Mouse (Mus musculus) fat pad, adult 2 months (tissue): ENCODE measurements at regions not wholly inside any gene's neighbourhood (a gene's known extent, or its start where the extent isn't known, plus 50 kb on each side); places are given as distances from the start of the nearest gene placed in this dataset.

Experiments used
- DNase-seq: peaks from one replicate; pipeline ENCODE4 v3.0.0-alpha.2; 2011; ENCODE audit warnings: low read depth, low spot score; ENCODE audit errors: extremely low read depth

DNA sequence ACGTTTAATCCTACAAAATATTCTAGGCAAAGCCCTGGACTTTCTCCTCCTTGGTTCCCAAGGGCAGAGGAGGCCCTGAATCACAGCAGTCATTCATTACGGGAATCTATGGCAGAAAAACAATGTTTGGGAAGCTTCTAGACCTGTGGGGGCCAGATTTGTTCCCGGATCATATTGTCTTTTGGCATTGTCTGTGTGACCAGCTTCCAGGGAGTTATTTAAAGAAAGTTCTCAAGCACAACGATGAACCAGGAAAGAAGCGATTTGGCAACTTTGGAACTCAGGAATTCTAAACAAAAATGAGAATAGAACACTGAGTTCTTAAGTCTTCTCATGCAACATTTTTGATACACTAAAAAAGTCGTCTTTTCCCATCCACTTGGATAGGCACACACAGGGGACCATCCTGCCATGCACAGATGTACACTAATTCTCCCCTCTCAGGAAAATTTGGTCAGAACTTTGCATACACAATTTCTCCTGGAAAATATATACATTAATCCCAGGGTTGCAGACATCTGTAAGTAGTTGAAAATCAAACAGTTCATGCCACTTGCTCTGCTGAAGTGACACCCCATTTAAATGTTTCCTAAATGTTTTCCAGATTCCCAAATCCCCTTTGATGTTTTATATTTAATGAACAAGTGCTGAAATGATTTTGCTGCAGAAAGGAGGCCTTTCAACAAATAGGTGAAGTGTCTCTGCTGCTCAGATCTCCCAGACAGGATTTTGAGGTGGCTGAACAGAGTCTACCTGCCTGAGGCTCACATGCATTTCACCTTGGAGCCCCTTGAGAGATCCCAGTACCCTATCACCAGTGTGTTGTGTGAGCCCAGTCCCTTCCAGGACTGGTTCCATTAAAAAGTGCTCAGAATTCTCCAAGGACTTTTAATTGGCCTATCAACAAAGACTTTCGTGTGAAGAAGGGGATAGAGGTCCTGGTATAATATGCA is 548.9 kb upstream of the Nrp1 start:
- no peak for DNase-seq

DNA sequence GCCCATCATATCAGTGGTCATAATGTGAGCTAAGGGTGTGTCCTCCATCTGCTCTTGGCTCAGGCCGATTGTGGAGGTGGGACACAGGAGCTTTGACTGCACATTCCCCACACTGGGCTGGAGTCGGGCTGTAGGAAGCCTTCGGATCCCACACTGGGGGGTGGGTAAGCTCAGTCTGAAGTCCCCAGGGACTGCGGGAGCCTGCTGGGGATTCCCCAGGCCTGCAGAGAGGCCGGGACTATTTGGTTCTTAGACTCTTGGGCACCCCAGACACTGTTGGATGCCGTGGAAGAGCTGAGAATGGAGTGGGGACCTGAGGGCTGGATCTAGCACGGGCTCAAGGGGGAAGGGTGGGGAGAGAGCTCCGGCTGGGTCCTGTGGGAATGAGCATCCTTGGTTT is 547.1 kb upstream of the Nrp1 start:
- no peak for DNase-seq

DNA sequence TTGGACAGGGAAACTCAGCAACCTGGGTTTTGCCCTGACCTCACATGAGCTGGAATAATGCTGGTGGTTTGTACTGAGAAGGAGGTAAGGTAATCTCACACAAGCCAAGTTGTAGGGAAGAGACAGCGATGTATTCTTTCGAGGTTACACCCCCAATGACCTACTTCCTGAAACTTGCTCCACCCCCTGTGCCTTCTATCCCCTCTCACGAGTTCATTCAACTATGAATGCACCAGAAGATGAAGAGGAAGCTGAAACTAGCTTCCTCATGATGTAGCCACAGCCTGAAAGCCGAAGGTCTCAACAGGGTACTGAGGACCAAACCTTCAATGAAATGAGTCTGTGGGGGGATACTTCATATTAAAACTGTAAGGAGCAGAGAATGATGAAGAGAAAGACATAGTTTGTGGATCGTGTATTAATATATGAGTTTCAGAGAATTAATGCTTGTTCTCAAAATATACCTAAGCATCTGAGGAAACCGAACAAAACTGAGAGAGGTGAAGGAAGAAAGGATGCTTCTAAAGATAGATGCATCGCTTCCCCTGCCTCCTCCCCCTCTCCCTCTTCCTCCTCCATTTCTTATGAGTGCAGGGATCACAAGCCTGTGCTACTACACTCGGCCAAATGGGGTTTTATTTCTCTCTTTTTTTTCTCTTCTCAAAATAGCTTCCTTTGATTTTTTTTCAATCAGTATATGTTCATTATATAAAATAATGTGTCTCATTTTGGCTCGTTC is 543.5 kb upstream of the Nrp1 start:
- DNase-seq: no peak

DNA sequence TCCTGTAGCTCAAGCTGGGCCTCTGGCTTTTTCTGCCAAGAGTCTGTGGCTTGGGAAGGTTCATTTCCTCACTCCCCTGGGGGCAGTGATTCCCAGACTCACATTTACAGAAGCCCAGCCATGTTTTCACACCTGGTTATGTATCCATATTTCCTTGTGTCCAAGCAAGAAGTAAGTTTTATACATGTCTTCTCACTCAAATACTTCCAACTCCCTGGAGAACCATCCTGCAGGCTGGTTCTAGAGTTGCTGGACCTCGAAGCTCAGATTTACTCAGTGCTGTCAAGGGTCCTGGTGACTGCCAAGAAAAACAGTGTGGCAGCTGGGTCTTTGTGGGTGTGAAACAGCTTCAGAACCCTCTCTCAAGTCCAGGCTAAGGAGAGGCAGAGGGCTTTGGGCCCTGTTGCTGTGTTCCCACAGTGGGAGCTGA is 537.6 kb upstream of the Nrp1 start:
- DNase-seq: no peak

DNA sequence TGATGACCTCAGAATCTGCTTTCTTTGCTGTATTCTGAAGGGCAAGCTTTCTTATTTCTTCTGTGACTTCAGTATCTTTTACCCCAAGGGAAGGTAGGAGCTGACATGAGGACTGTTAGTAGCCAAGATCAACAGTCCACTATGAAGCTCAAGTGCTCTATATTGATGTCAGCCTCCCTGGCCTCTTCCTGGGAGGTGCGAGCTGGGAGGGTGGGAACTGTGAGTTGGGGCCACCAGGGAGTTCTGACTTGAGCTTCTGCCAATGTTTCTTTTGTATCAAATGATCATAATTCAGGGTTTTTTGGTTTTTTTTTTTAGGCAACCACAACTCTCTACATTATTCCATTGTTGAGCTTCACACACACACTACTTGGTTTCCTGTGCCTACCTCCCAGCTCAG is 536.8 kb upstream of the Nrp1 start:
- DNase-seq: no peak

DNA sequence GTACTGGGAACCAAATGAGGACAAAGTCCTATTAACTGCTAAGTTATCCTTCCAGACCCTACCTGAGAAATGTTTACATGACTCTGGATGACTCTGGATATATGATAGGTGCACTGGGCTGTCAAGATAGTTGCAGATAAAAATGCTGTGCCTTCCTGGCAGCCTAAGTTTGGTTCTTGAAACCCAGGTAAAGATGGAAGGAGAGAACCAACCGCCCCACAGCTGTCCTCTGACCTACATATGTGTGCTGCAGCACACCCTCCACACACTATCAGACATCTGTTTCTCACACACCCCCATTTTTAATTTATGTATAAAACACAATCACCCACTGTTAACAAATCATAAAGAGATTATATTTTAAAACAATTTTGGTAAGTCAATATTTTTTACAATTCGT is 533.4 kb upstream of the Nrp1 start:
- DNase-seq: no peak

DNA sequence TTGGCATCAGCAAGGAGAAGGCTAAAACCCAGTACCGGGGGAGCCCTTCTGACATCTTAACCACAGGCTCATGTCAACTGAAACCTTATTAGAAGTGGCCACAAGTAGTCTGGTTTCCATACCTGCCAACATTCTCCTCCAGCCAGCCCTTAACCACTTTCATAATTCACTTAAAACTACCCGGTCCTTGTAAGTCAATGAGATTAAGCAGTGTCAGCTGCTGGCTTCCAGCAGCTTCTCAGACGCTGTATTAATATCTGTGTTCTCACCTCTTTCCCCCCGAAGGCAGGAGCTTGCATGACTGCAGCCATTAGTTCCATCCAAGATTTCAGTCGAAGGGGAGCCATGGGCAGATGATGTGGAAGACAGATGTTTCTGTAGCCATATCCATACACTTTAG is 530.6 kb upstream of the Nrp1 start:
- no peak for DNase-seq

DNA sequence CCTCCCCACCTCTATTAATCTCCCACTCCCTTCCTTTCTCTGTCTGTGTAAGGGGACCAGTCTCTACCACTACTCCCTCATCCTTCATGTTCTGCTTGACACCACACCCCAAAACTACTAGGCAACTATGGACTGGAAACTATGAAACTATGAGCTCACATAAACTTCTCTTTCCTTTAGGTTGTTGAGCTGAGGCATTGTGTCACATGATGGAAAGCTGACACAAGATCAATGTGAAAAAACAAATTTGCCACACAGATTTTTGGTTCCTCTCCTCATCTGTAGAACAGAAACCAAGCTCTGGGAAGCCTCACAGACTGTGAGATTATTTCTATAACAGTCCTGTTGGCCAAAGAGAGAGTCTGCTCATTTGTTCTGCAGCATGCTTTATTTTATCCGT is 528.7 kb upstream of the Nrp1 start:
- DNase-seq: no peak

DNA sequence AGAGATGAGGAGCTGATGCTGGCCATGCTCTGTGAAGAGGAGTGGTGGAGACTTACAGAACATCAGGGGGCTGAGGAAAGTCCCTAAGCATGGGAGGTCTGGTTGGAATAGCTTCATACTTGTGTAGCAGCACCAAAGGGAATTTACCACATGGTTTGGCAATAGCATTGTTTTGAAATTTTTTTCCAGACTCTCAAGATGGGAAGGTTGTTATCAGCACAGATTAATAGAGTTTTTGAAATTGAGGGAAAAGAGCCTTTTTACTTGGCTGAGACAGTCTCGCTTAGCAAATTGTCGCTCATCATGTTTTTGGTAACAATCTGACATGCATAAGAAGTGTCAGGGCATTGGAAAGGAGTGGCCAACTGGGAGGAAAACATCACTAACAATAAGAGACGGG is 524.4 kb upstream of the Nrp1 start:
- DNase-seq: no peak

DNA sequence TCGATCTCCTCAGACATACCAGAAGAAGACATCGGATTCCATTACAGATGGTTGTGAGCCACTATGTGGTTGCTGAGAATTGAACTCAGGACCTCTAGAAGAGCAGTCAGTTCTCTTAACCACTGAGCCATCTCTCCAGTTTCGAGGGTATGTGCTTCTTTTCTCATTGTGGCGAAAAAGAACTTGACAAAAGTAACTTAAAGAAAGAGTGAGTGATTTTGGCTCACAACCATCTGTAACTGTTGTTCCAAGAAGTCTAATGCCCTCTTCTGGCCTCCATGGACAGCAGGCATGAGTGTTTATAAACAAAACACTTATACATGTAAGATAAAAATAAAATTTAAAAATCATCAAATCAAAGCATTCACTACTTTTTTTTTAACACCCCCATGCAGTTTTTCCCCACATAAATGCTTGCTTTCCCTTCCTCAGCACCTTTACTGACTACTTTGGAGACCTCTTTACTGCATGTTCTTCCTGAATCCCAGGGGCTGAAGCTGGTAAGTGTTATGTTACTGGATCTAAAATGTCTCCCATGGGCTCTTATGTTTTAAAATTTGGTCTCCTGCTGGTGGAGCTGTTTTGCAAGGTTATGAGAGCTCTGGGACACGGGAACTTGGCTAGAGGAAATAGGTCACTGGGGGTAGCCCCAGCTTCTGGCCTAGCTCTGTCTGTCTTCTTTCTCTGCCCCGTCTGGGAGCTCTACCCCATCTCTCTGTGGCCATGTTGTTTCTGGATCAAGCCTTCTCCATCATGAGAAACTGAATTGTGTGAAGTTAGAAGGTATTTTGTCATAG is 521.8 kb upstream of the Nrp1 start:
- no peak for DNase-seq

DNA sequence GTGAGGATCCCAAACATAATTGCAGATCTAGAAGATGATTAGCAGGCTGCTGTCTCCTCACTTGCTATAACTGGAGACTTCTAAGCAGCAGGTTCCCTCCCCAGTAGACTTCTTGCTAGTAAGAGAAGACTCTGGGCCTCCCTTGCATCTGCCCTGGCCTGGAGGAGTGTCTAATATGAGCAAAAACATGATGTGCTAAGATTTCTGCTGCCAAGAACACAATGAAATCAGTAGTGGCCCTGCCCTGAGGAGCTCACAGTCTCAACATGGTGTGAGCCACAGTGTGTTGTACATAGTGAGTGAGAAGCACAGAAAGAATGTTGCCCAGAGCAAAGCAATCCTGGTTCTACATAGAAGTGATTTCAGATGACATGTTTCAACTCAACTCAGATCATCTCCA is 520.1 kb upstream of the Nrp1 start:
- DNase-seq: peak; percentile 49

DNA sequence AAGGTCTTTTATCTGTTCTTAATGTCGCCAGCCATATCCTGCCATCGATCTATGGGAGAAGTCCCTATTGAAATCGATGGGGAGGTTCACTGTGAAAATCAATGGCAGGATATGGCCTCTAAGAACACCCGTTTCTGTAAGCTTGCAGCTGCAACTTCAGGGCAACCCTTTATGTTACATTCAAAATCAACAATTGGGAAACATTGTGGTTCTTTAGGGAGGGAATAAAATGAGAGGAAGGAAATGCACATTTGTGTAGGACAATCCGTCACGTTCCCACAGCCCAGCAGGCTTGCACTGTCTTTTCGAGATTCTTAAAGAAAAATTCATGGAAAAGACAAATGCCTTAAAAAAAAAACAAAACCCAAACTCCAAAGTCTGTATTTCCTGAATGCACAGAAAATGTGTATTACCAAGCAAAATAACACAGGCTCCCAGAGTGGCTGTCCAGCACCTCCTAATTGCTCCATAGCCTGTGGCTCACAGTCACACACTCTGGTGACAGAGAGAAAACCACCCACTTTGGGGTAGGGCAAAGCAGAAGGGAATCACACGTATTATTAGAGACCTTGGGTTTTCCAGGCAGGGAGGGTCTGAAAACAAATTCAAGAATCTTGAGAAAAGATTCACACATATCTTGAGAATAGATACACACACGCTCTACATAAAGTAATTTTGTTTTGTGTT is 510.9 kb upstream of the Nrp1 start:
- DNase-seq: no peak

DNA sequence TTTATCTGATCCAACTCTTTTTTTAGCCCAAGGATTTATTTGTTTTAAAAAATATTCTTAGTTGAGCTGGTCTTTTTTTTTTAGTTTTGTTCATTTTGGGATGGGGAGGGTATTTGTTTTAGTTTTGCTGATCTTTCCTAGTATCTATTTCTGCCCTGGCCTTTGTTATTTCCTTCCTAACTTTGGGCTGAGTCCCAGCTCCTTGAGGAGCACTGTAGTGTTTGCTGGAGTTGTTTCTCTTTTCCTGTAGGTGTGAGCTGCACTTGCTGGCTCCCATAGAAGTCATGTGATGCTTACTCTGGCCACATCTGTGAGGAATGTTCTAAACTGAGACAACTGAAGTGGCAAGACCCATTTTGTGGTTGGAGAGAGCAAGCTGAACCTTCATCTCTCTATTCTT is 508.5 kb upstream of the Nrp1 start:
- DNase-seq: no peak

DNA sequence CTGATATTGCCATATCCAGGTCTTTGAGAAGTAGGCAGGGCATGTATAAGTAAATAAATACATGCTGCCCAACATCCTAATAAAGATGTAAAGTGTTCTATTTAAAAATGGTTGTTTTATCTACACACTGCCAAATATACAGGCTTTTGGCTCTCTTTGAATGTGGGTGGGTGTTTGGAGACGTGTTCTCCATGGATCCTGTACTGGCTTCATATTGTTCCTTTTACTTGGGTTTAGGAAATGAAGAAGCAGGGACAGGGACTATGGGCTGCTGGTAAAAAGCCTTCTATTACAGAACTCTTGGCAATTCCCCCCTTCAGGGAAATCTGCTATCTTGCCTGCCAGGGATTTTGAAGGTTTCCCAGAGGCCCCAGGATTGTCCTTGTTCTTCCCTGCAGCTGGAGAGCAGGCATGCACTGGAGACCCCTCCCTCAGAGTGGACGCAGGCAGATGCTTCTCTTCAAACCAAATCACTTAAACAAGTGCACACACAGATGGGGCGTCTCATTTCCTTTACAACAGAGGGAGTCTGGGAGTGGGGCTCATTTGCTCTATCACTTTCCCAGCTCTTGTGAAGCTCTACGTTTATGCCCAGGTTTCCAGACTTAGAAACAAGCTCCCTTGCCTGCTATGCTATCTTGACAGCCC is 502.6 kb upstream of the Nrp1 start:
- no peak for DNase-seq

DNA sequence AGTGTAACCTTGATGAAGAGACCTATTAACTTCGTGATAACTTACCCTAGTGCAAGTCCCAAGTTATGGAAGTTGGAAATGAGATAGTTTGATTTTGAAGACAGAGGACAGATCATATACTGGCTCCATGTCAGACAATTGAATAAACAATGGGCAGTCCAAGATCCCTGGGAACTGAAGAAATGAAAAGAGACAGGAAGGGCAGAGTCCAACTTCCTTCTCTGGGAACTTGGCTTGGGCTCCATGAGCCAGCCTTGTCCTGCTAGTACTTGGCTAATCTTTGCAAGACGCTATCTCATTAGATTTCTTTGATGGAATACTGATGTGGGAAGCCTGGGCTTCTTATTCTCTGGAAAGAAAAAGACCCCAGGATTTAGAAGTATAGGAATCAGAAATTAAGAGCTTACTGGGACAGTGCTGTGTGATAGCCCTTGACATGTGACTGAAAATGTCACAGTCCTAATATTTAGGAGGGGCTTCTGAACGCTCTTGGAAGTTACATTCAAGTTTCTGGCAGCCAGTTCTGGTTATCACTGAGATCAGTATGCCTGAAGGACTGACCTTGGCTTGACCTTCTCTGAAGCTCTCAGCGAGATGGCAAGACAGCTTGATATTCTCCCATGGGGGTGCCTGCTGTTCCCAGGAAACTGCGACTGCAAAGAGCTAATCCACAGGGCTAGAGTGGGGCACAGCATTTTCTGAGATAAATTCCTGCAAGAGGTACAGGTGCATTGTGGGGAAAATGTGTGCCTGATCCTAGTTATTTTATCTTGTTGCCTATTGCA is 501.9 kb upstream of the Nrp1 start:
- DNase-seq: no peak

DNA sequence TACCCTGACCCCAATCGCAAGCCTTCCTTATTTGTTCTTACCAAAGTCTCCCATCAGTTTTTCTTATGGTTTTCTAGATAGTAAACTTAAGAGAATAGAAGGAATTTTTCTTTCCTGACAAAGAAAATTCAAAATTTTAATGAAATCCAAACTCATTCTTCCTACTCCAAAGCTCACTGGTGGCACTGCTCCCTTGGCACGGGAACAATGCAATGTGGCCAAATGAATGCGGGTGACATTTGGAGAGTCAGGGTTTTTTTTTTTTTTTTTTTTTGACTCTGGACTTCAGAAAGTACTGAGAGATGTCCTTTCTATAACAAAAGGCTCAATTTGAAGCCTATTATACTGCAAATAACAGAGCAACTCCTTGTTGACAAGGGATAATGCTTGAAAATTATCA is 499.4 kb upstream of the Nrp1 start:
- DNase-seq: no peak

DNA sequence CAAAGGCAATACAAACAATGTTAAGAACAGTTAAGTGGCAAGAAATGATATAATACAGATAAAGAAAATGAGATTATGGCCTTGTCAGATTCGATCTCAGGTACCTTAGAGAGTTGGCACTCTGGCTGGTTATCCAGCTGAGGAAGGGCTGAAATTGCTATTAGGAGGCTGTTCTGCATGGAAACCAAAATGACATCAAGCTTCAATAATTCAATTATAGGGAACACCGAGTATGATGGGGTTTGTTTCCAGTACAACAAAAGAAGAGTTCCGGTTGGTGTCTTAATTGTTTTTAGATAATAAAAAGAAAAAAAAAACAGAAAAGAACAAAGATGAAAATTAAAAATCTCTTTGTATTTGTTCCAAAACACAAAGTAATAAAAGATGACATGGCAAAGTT is 498.0 kb upstream of the Nrp1 start:
- DNase-seq: no peak

DNA sequence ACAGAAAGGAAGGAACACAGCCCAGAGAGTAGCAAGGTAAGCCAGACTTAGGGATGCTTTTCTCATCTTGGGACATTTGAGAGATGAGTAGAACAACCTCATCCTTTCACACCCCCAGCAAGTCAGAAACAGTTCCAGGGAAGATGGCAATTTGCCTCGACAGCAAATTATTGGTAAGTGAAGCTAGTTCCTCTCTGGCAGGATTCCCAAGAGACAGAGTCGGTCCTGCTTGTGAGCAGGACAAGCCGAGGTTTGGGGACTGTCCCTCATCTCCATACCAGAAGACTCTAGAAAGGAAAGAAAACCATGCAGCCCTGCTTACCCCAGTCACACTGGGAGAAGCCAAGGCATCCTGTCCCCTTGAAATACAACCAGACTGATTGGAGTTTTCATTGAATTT is 497.5 kb upstream of the Nrp1 start:
- no peak for DNase-seq

DNA sequence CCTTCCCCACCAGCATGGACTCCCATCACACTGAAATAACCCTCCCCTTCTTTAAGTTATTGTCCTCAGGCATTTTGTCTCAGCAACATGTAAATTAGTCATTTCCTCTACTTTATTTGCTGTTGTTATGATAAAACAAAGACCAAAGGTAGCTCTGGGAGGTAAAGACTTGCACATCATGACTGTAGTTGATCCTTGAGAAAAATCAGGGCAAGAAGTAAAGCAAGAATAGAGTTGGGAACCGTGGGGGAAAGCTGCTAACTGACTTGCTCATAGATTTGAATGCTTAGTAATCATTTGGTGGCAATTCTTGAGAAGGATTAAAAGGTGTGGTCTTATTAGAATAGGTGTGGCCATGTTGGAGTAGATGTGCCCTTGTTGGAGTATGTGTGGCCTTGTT is 473.8 kb upstream of the Nrp1 start:
- no peak for DNase-seq

DNA sequence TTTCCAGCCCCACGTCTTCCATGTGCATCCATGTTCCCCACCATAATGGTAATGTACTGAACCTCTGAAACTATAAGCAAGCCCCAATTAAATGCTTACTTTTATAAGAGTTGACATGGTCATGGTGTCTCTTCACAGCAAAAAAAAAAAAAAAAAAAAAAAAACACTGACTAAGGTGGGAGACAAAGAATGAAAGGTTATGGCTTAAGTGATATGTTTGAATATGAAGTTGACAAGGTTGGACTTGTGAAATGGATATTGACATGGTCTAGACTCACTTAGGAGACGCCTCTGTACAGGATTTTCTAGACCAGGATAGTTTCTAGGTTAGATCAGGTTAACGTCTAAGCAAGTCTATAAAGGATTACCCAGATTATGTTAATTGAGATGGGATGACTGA is 473.2 kb upstream of the Nrp1 start:
- no peak for DNase-seq
